Mouse (Mus musculus) ES-E14 (cell line): ENCODE measurements around the gene Lcat.

Source experiments
- CHD2 ChIP-seq: IDR thresholded peaks from 2 replicates; pipeline ENCODE4 v1.6.1; 2014; ENCODE audit warnings: mild to moderate bottlenecking, low read depth, low read length, inconsistent platforms
- HCFC1 ChIP-seq: IDR thresholded peaks from 2 replicates; pipeline ENCODE4 v1.6.1; 2012; ENCODE audit warnings: low read length, inconsistent platforms, borderline replicate concordance; ENCODE audit not compliant: insufficient read depth
- MAFK ChIP-seq: IDR thresholded peaks from 2 replicates; pipeline ENCODE4 v1.6.1; 2014; ENCODE audit warnings: mild to moderate bottlenecking, low read depth, low read length, inconsistent platforms; ENCODE audit not compliant: insufficient read depth
- ZNF384 ChIP-seq: IDR thresholded peaks from 2 replicates; pipeline ENCODE4 v1.6.1; 2012; ENCODE audit warnings: low read depth, low read length, inconsistent platforms

DNA sequence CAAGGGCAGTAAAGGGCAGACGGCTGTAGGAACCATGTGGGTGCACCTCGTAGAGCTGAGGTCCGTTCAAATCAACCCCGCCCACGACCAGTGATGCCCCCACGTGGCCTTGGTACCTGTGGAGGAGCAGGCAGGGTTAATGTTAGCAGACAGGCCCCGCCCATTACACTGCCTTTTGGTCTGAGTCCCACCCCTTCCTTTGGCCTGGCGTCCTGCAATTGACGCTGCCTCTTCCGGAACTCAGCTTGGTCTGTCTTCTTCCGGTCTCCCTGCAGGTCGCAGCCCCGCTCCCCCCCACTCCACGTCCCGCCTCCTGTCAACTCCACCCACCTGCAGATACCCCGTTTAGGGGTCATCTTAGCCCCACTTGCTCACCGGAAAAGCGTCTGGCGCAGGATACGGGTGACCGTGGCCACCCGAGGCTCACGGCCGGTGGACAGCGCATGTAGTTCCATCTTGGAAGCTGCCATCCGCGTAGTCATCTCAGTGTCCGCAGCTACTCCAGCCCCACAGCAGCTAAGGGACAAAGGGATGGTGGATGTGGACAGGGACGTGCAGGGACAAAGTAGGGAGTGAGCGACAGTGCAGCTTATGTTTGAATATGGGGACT lies 6.2 kb downstream of the Lcat start:
- no peak for TF ChIP-seq HCFC1
- TF ChIP-seq ZNF384 = no peak
- no peak for TF ChIP-seq MAFK
- no peak for TF ChIP-seq CHD2
